ENCODE assay signal across 8 mouse cellular contexts in the genomic region with DNA sequence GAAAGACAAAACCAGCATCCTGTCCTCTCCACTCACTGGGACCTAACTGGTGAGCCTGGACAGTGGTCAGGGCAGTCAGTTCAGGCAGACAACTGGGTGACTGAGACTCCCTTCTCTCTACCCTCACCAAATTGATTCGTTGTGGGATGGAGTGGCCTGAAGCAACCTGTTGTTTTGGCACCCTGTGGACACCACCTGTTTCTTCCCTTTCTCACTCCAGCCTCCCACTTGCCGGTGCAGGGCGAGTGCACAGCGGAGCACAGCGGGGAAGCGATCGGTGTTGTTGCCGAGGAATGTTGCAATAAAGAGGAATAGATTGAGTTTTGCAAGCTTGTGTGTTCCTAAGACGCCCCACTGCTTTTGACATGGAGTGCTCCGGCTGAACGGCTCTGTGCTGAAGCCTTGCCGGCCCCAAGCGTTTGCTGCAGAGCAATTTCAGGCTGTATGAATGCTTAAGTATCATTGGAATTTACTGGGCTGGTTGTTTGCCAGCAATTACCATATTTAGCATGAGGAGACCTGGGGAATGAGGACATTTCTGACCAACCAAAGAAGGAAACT. TPM values are rescaled to one million over a fixed set of nuclear protein-coding genes. Genes with fewer than 3 reads are reported as not detected.
A peak's percentile ranks its signal among the peaks of the same experiment; 100 is the strongest.
DNase-seq lines count a peak whose midpoint lies in the region; ATAC-seq and TF ChIP-seq lines count a peak whose summit lies in the region.

No protein-coding gene starts in this region.

- 2% methylated on average over 13 of the region's 13 CpGs for WGBS in forebrain, embryonic 15.5 days
- WGBS in hindbrain, embryonic 12.5 days, result 3% methylated on average over 13 of the region's 13 CpGs
- WGBS in midbrain, embryonic 16.5 days, result 5% methylated on average over 13 of the region's 13 CpGs

- peak overlapping the region; percentile 1; the same call in 1 of the 2 replicates for H3K4me3 ChIP-seq in forebrain, embryonic 15.5 days
- no peak overlapping the region for H3K4me3 ChIP-seq in hindbrain, embryonic 12.5 days
- H3K4me3 ChIP-seq in midbrain, embryonic 16.5 days (ENCODE audit: low read depth, low read length), result no peak overlapping the region; the same call in 1 of the 2 replicates

- no peaks in the 10 kb centered on the region for H3K36me3 ChIP-seq in forebrain, embryonic 15.5 days
- no peaks in the 10 kb centered on the region for H3K36me3 ChIP-seq in hindbrain, embryonic 12.5 days
- no peaks in the 10 kb centered on the region for H3K36me3 ChIP-seq in midbrain, embryonic 16.5 days (ENCODE audit: control insufficient read depth, insufficient read depth, low read length)

- DNase-seq in ES-CJ7 (ENCODE audit: low read depth, low spot score) (peak; percentile 89), liver (peak; percentile 36)
- peak; percentile 95 for DNase-seq in brain, embryonic 14.5 days (ENCODE audit: low read depth)
- DNase-seq in left cerebral cortex, postnatal 25 days (ENCODE audit: low spot score in 2 of 2), result no peak

- peak overlapping the region; percentile 38 for H3K4me2 ChIP-seq in forebrain, embryonic 15.5 days (replicated peaks)
- peak overlapping the region; percentile 28 for H3K4me2 ChIP-seq in hindbrain, embryonic 12.5 days (replicated peaks)
- peak overlapping the region; percentile 44 for H3K4me2 ChIP-seq in midbrain, embryonic 16.5 days (ENCODE audit: low read length)

- ATAC-seq in forebrain, embryonic 15.5 days (replicated peaks), result peak; percentile 73
- peak; percentile 54 for ATAC-seq in hindbrain, embryonic 12.5 days (ENCODE audit: low FRiP score)
- ATAC-seq in midbrain, embryonic 16.5 days, result peak; percentile 43; the same call in 1 of the 2 replicates
- no peak for ATAC-seq in inflammation-experienced regulatory T-cells, adult 6 months

- TF ChIP-seq CTCF in brain, embryonic 14.5 days (IDR thresholded peaks at IDR 0.05; ENCODE audit: borderline replicate concordance, extremely low read depth, insufficient read depth, insufficient read length), result no peak

- H3K9ac ChIP-seq in forebrain, embryonic 15.5 days (replicated peaks), result peak overlapping the region; percentile 25; the same call in 1 of the 2 replicates
- no peak overlapping the region for H3K9ac ChIP-seq in hindbrain, embryonic 12.5 days
- peak overlapping the region; percentile 38; the same call in 1 of the 2 replicates for H3K9ac ChIP-seq in midbrain, embryonic 16.5 days (ENCODE audit: low read depth, low read length)

- H3K27ac ChIP-seq in forebrain, embryonic 15.5 days (replicated peaks), result peak overlapping the region; percentile 79
- H3K27ac ChIP-seq in hindbrain, embryonic 12.5 days, result peak overlapping the region; percentile 8
- H3K27ac ChIP-seq in midbrain, embryonic 16.5 days (ENCODE audit: low read length), result peak overlapping the region; percentile 33; the same call in 1 of the 2 replicates

- H3K4me1 ChIP-seq in forebrain, embryonic 15.5 days, result peaks cover 72% of the 10 kb centered on the region
- peaks cover 48% of the 10 kb centered on the region for H3K4me1 ChIP-seq in hindbrain, embryonic 12.5 days
- H3K4me1 ChIP-seq in midbrain, embryonic 16.5 days (ENCODE audit: control insufficient read depth, insufficient read depth, low read length), result peaks cover 16% of the 10 kb centered on the region

- no peak for TF ChIP-seq POLR2A in brain, embryonic 14.5 days (IDR thresholded peaks at IDR 0.05; ENCODE audit: borderline replicate concordance, extremely low read depth, insufficient read depth, insufficient read length, poor library complexity, severe bottlenecking)

- H3K9me3 ChIP-seq in forebrain, embryonic 15.5 days, result no peaks in the 10 kb centered on the region
- H3K9me3 ChIP-seq in hindbrain, embryonic 12.5 days (replicated peaks), result no peaks in the 10 kb centered on the region
- no peaks in the 10 kb centered on the region for H3K9me3 ChIP-seq in midbrain, embryonic 16.5 days (replicated peaks; ENCODE audit: control insufficient read depth, low read length, poor library complexity, severe bottlenecking)

- H3K27me3 ChIP-seq in forebrain, embryonic 15.5 days, result no peaks in the 10 kb centered on the region
- peaks cover 2% of the 10 kb centered on the region; the same call in 1 of the 2 replicates for H3K27me3 ChIP-seq in hindbrain, embryonic 12.5 days
- no peaks in the 10 kb centered on the region; the same call in 1 of the 2 replicates for H3K27me3 ChIP-seq in midbrain, embryonic 16.5 days (ENCODE audit: control insufficient read depth, insufficient read depth, low read depth, low read length)

- intact Hi-C loops in left cerebral cortex, postnatal 25 days (cut with DNase I), result no loop called here

RNA-seq across cellular contexts. Expression of a gene that starts 11.0 kb away (rescaled TPM):
- 15.5 and 18.2 TPM in 2 replicates for polyA plus RNA-seq in brain, embryonic 14.5 days (2012; rRNA removed)
- polyA plus RNA-seq in forebrain, embryonic 15.5 days (2015; fragmentation: Nextera tagmentation; extraction: Ambion mirVana), result 17.8 and 18.9 TPM in 2 replicates
- 26.5 and 30.1 TPM in 2 replicates for polyA plus RNA-seq in hindbrain, embryonic 12.5 days (2016; fragmentation: Nextera tagmentation; extraction: Ambion mirVana)
- 6.6 and 7.0 TPM in 2 replicates for polyA plus RNA-seq in midbrain, embryonic 16.5 days (2015; fragmentation: Nextera tagmentation; extraction: Ambion mirVana)
- 10 to 100 TPM; 12.9 to 15.3 TPM for total RNA-seq in left cerebral cortex, postnatal 25 days (2021)
- polyA plus RNA-seq in inflammation-experienced regulatory T-cells, adult 6 months (2017; shearing (Covaris generic)), result 10 to 100 TPM; 13.2 to 20.4 (median 15.1) TPM

Comparison
In these comparisons a context has a peak if more than half of its experiments do, and no peak if none do; other contexts are left out.
1. DNase-seq: peak in ES-CJ7 (single experiment), brain, embryonic 14.5 days (single experiment) and liver (single experiment); none in left cerebral cortex, postnatal 25 days (0 of 2).
2. H3K27ac ChIP-seq: peak in every context shown above with its lines; median percentile 79 in forebrain, embryonic 15.5 days; 33 in midbrain, embryonic 16.5 days; 8 in hindbrain, embryonic 12.5 days.
3. Peak in every context shown above with its lines, with median percentiles within 50 percentile points of each other: H3K4me2 ChIP-seq.